Mouse (Mus musculus) common myeloid progenitor, adult 5-6 weeks (primary cell): ENCODE results near the gene Zfp266. TPM values are rescaled to one million over a fixed set of nuclear protein-coding genes. Genes with fewer than 3 reads are reported as not detected.

Source experiments
- ATAC-seq: replicated peaks from 2 replicates; pipeline ENCODE4 v1.8.0; 2016; ENCODE audit warnings: low read depth, mild to moderate bottlenecking, moderate TSS enrichment, inconsistent platforms; ENCODE audit not compliant: poor library complexity, severe bottlenecking
- total RNA-seq: library from RNA; stranded (forward); fragments of 200-1000, 187-1606 nt; gene quantifications from 2 replicates; pipeline ENCODE4 v1.2.3, GENCODE M21; 2017

The Zfp266 gene
- total RNA-seq, 1 experiment from 2014 or later = 81.3 TPM

GRCm38 (mm10) chr9:20493281-20493680 is 27.9 kb downstream of the Zfp266 start:
- ATAC-seq = peak; percentile 17

GRCm38 (mm10) chr9:20492527-20493233 is 28.5 kb downstream of the Zfp266 start, which contains the start of gene Zfp426:
Gene Zfp426 (minus strand): TSS chr9:20492746.
- ATAC-seq = peak; percentile 92

GRCm38 (mm10) chr9:20491858-20492526 is 29.2 kb downstream of the Zfp266 start:
- ATAC-seq = no peak

GRCm38 (mm10) chr9:20489536-20489935 is 31.7 kb downstream of the Zfp266 start:
- ATAC-seq = no peak

GRCm38 (mm10) chr9:20479396-20479795 is 41.8 kb downstream of the Zfp266 start:
- no peak for ATAC-seq

GRCm38 (mm10) chr9:20476632-20477031 is 44.6 kb downstream of the Zfp266 start:
- no peak for ATAC-seq

- peak; percentile 97 for ATAC-seq
Measured at GRCm38 (mm10) chr9:20466761-20467442, 54.3 kb downstream of the Zfp266 start.

- ATAC-seq = peak; percentile 97
Measured at GRCm38 (mm10) chr9:20459377-20460317, 61.6 kb downstream of the Zfp266 start, which contains the start of gene Zfp26. Gene Zfp26 (minus strand): TSS chr9:20460162.

- no peak for ATAC-seq
Measured at GRCm38 (mm10) chr9:20453647-20454046, 67.6 kb downstream of the Zfp266 start.

- no peak for ATAC-seq
Measured at GRCm38 (mm10) chr9:20451493-20451892, 69.7 kb downstream of the Zfp266 start.

Other genes with a start within 250 kb of the Zfp266 start
- gene Olfr39, start 239.1 kb downstream of the Zfp266 start, total RNA-seq = not detected in 2 replicates
- gene Olfr873, start 222.9 kb downstream of the Zfp266 start, total RNA-seq = not detected in 2 replicates
- not detected in 2 replicates for gene Olfr18, start 185.3 kb downstream of the Zfp266 start, total RNA-seq
- 4.2 and 6.0 TPM in 2 replicates for gene Zfp560, start 136.2 kb downstream of the Zfp266 start, total RNA-seq
- 38.1 and 62.8 TPM in 2 replicates for gene Zfp26, start 61.3 kb downstream of the Zfp266 start, total RNA-seq
- 22.2 and 25.2 TPM in 2 replicates for gene Zfp426, start 28.7 kb downstream of the Zfp266 start, total RNA-seq
- gene Zfp846, start 59.9 kb upstream of the Zfp266 start, total RNA-seq = 5.2 and 8.8 TPM in 2 replicates
- gene Ubl5, start 121.5 kb upstream of the Zfp266 start, total RNA-seq = 87.1 and 102 TPM in 2 replicates
- gene Fbxl12, start 123.3 kb upstream of the Zfp266 start, total RNA-seq = 6.5 and 8.2 TPM in 2 replicates
- gene Pin1, start 130.7 kb upstream of the Zfp266 start, total RNA-seq = 9.5 and 16.3 TPM in 2 replicates
- not detected in 2 replicates for gene Olfm2, start 224.9 kb upstream of the Zfp266 start, total RNA-seq